Mouse (Mus musculus): ENCODE measurements at regions not wholly inside any gene's neighbourhood (a gene's known extent, or its start where the extent isn't known, plus 50 kb on each side); places are given as distances from the start of the nearest gene placed in this dataset.

- DNase-seq: no peak
Observed at GRCm38 (mm10) chrX:13224902-13225301, 55.9 kb upstream of the Ddx3x start.

GRCm38 (mm10) chrX:13226429-13226828 lies 54.3 kb upstream of the Ddx3x start:
- DNase-seq: no peak

GRCm38 (mm10) chrX:13229891-13230614 lies 50.7 kb upstream of the Ddx3x start:
- DNase-seq: peak; percentile 56

GRCm38 (mm10) chrX:13230615-13231179 lies 50.1 kb upstream of the Ddx3x start:
- peak; percentile 82 for DNase-seq

Data from adrenal gland, postnatal 10 days (tissue).